Mouse (Mus musculus) bone marrow macrophage, adult 2 months (primary cell): ENCODE results near the gene Cd52.

Experiments used
- CTCF ChIP-seq: IDR thresholded peaks from 2 replicates; pipeline ENCODE4 v1.5.1; 2012; ENCODE audit warnings: low read depth, mild to moderate bottlenecking, low read length, moderate library complexity
- POLR2A ChIP-seq: IDR thresholded peaks from 2 replicates; pipeline ENCODE4 v1.6.1; 2012; ENCODE audit warnings: mild to moderate bottlenecking, low read depth, low read length, borderline replicate concordance

- no peak for TF ChIP-seq CTCF
- TF ChIP-seq POLR2A, result no peak
Measured at GRCm38 (mm10) chr4:134127121-134127455, 32.2 kb upstream of the Cd52 start.
